Mouse (Mus musculus): ENCODE measurements around the gene Acp7.
"Not testable (repeated sequence)": the region's sequence is repeated elsewhere in the genome, so short reads cannot be mapped to it uniquely, and the experiment has no call there.

Gene Acp7

GRCm38 (mm10) chr7:28631073-28631472 lies at the start of gene Acp7:
Acp7 (minus strand) TSS chr7:28631332.
- no peak for DNase-seq

GRCm38 (mm10) chr7:28677624-28678023 lies 46.5 kb upstream of the Acp7 start:
- DNase-seq, result no peak

GRCm38 (mm10) chr7:28676811-28677541 lies 45.8 kb upstream of the Acp7 start:
- no peak for DNase-seq

GRCm38 (mm10) chr7:28675746-28676145 lies 44.6 kb upstream of the Acp7 start:
- DNase-seq, result peak; percentile 56

- no peak for DNase-seq
These were observed 43.9 kb upstream of the Acp7 start for GRCm38 (mm10) chr7:28674994-28675393.

DNA sequence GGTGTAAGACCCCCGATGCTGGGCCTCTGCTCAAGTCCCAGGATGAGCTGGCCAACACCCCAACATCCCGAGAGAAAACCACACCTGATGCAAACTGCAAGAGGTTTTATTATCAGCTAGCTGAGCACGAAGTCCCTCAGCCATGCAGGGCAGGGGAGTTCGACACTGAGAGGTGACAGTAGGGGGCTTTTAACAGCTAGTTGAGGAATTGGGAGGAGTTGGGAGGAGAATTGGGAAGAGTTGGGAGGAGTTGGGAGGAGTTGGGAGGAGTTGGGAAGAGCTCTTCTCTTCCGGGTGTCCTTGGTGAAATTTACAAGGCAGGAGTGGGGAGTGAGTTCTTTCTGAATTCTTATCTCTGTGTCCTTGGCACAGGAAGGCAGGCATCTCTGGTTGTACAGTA lies 41.7 kb upstream of the Acp7 start:
- not testable (repeated sequence) for DNase-seq

DNA sequence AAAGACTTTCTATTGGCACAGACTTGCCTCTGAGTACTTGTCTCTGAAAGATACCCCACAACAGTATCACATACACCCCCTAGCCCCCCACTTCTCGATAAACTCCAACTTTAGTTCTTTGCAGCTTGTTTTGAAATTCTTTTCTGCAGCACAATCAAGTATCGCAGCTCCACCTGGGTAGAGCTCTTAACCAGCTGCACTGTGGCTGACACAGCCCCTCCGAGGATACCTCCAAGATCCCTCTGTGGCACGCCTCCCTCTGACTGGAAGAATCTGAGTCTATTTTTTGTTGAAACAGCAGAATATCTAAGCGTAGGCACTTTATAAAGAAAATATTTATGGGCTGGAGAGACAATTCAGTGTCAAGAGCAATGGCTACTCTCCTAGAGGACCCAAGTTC lies 41.1 kb upstream of the Acp7 start:
- no peak for DNase-seq

DNA sequence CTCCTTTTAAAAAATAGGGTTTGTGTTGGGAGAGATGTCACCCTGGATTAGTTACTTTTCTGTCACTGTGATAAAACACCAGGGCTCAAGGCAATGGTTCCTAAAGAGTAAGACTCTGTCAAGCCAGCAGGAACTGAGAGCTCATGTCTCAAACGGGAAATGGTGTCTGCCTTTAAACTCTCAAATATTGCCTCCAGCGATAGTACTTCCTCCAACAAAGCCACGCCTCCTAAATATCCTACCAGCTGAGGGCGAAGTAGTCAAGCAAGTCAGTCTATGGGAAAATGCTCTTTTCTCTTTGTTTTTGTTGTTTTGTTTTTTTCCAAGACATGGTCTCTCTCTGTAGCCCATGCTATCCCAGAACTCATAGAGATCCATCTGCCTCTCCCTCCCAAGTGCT lies 40.0 kb upstream of the Acp7 start:
- no peak for DNase-seq

DNA sequence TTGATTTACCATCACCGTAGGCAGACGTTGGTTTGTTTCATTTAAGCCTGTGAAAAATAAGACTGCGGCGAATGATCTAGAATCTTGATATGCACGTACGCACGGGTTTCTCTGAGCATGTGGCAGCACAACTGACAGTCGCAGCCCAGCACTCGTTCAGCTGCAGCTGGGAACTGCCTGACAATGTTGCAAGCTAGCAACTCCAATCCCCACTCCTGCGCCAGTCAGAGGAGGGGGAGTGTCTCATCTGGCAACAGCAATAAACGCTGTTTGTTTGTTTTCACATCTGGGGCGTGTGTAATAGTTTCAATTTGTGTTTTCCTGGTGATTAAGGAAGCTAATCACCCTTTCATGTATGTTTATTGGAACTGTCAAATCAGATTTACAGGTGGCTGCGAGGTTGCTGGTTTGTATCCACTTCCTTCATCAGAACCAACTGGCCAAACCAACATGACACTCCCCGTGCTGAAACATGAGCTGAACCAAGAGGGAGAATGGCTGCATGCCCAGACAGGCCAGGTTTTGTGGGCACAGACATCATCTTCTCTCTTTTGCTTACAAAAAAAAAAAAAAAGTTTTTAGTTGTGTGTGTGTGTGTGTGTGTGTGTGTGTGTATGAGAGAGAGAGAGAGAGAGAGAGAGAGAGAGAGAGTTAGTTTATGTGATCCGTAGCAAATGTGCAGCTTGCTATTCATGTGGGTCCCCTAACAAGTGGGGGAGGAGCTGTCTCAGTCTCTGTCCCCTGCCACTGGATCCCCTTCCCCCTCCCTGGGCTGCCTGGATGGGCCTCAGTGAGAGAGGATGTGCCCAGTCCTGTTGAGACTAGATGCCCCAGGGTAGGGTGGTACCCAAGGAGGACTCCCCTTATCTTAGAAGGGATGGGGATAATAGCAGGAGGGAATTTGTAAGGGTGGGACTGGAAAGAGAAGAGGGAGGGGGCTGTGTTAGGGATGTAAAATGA lies 34.8 kb upstream of the Acp7 start:
- DNase-seq, result peak; percentile 47

DNA sequence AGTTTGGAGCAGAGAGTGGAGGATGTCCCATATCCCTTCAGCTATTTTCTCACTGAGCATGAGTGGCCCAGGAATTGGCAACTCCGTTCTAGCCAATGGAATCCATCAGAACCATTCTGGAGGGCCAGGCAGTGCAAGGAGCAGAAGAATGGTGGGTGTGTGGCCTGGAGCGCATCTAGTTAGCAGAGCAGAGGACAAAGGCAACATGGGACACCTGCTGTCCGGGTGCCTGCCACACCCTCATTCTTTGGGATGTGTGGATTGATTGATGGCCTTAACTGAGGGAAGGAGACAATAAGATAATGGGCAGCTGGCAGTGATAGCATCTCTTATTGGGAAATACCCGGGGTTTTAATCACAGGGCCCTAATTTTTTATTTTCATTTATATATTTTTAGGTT lies 25.3 kb upstream of the Acp7 start:
- DNase-seq, result no peak

- no peak for DNase-seq
These were observed 20.0 kb upstream of the Acp7 start for GRCm38 (mm10) chr7:28651157-28651556.

- DNase-seq, result peak; percentile 28
These were observed 15.9 kb upstream of the Acp7 start for GRCm38 (mm10) chr7:28647016-28647415.

GRCm38 (mm10) chr7:28645947-28646475 lies 14.9 kb upstream of the Acp7 start:
- no peak for DNase-seq

DNA sequence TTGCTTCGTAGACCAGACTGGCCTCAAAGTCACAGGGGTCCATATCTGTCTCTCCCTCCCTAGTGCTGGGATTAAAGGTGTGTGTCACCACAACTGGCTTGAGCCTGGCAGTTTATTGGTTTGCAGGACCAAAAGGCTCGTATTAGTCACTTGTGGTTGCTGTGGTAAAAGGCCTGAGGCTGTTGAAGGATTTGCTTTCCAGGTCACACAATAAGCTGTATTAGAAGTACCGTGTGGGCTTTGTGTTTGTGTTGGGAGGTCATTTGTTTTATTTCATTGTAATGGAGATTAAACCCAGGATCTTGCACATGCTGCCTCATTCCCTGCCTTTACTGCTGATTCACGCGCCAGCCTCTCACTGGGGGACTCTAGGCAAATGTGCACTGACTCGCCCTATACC lies 14.2 kb upstream of the Acp7 start:
- DNase-seq, result no peak

DNA sequence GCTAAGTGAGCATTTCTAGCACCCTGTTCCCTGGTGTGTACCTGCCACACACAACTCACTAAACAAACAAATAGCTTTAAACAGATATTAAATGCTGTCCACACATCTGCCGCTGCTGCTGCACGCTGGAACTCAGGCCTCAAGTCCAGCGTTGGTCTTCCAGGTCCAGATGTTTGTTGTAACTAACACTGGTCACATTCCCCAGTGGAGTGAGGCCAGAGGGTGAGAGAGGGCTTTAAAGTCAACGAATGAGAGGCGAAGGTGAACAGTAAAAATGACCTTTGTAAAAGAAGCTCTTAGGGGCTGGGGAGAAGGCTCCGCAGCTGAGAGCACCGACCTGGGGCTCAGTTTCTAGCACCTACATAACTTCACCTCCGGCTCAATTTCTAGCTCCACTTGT lies 10.4 kb upstream of the Acp7 start:
- no peak for DNase-seq

GRCm38 (mm10) chr7:28637511-28637910 lies 6.4 kb upstream of the Acp7 start:
- DNase-seq, result no peak

- no peak for DNase-seq
These were observed 3.0 kb upstream of the Acp7 start for GRCm38 (mm10) chr7:28634128-28634527.

DNA sequence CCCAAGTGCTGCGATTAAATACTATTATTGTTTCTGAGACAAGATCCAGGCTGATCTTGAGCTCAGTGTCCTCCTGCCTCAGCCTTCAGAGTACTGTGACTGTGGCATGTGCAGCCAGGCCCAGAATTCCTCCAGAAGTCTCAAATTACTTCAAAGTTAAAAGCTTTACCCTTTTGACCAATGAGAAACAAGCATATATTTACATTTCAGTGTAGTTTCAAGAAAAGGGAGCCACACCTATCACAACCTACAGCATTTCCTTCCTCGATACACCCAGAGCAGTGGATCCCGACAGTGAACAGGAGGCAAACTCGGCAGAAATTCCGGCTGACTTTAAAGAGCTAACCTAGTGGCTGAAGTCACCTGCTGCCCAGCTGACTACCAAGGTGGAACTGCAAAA lies 6.3 kb downstream of the Acp7 start:
- no peak for DNase-seq

- DNase-seq, result peak; percentile 42
These were observed 11.9 kb downstream of the Acp7 start for GRCm38 (mm10) chr7:28619098-28619715.

GRCm38 (mm10) chr7:28605951-28606350 lies 25.2 kb downstream of the Acp7 start:
- DNase-seq, result no peak

GRCm38 (mm10) chr7:28603788-28604187 lies 27.3 kb downstream of the Acp7 start:
- not testable (repeated sequence) for DNase-seq

DNA sequence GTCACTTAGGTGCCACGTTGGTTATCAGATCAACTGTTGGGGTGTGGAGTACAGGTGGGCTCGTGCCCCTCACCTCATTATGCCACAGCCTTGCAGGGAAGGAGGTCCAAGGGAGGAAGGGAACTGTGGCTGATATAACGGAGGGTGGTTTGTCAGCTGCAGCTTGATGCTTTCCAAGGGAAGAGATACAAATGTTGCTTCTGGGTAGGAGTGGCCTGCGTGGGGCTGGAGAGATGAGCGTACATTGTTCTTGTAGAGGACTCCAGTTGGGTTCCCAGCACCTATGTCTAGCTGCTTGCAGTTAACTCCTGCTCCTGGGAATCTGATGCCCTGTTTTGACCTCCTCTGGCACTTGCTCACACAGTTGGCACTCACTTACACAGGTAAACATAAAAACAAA lies 28.0 kb downstream of the Acp7 start:
- DNase-seq, result no peak

- DNase-seq, result peak; percentile 78
These were observed 29.5 kb downstream of the Acp7 start for GRCm38 (mm10) chr7:28601668-28602067.

Measured in embryo, embryonic 11 days (tissue).